Mouse (Mus musculus): ENCODE measurements at regions not wholly inside any gene's neighbourhood (a gene's known extent, or its start where the extent isn't known, plus 50 kb on each side); places are given as distances from the start of the nearest gene placed in this dataset.

DNA sequence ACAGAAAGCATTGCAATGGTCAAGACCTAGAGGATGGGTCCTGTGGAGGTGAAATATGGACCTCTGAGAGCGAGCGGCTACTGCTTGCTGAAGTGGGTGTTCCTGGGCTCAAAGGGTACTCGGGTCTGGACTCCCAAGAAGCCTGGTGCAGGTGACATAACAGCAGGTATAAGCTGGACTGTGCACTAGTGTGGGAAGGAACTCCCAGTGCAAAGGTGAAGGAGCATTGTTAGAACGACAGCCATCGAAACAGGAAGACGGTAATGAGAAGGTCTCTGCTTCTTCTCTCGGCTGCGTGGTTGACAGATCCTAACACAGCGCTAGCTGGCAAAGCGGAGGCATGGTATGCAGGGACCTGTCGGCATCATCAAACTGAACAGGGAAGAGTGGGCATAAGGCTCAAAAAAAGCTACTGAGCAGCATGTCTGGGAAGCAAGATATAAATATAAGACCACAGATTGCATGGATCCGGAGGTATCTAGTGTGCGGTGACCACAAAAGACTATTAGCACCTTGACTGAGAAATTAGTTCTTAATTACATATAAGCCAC is 287.0 kb upstream of the Klf3 start:
- no peaks in the 10 kb centered on the region for H3K27me3 ChIP-seq (ENCODE audit: control insufficient read depth in 1 of 2, insufficient read depth in 2 of 2, low read length in 2 of 2)
- no peak overlapping the region for H3K27ac ChIP-seq (ENCODE audit: control insufficient read depth, low read depth, low read length)
- TF ChIP-seq ZMIZ1 (IDR thresholded peaks at IDR 0.05; ENCODE audit: low read depth, low read length) = no peak
- TF ChIP-seq CHD1 (IDR thresholded peaks at IDR 0.05; ENCODE audit: low read depth, low read length) = no peak
- no peak for TF ChIP-seq CHD2 (IDR thresholded peaks at IDR 0.05; ENCODE audit: low read length)
- no peak for TF ChIP-seq TBP (IDR thresholded peaks at IDR 0.05; ENCODE audit: low read depth, low read length)
- no peak for TF ChIP-seq RAD21 (IDR thresholded peaks at IDR 0.05; ENCODE audit: low read depth, low read length)
- no peak for TF ChIP-seq MAX (IDR thresholded peaks at IDR 0.05; ENCODE audit: low read length)
- no peak for TF ChIP-seq JUND (IDR thresholded peaks at IDR 0.05; ENCODE audit: low read depth, low read length)
- no peak for TF ChIP-seq RCOR1 (IDR thresholded peaks at IDR 0.05; ENCODE audit: low read depth, low read length)
- TF ChIP-seq ZKSCAN1 (IDR thresholded peaks at IDR 0.05; ENCODE audit: low read depth, low read length) = no peak
- no peak for TF ChIP-seq GATA1 (IDR thresholded peaks at IDR 0.05; ENCODE audit: low read depth, low read length)
- no peaks in the 10 kb centered on the region for H3K4me1 ChIP-seq (ENCODE audit: control insufficient read depth in 1 of 2, insufficient read depth in 2 of 2, low read length in 2 of 2)
- H3K9ac ChIP-seq (ENCODE audit: control insufficient read depth, low read depth, low read length, poor library complexity, severe bottlenecking) = no peak overlapping the region
- no peaks in the 10 kb centered on the region for H3K79me2 ChIP-seq (ENCODE audit: control insufficient read depth, insufficient read depth, low read length, poor library complexity)
- H3K9me3 ChIP-seq (replicated peaks; ENCODE audit: insufficient read depth, low read length) = no peaks in the 10 kb centered on the region
- H3K4me3 ChIP-seq (ENCODE audit: control insufficient read depth in 1 of 2, insufficient read depth in 1 of 2, low read depth in 2 of 2, low read length in 2 of 2) = no peak overlapping the region
- no peak for DNase-seq (ENCODE audit: low read depth, low spot score)
- no peaks in the 10 kb centered on the region for H3K36me3 ChIP-seq (ENCODE audit: control insufficient read depth in 1 of 2, insufficient read depth in 2 of 2, low read length in 2 of 2)

DNA sequence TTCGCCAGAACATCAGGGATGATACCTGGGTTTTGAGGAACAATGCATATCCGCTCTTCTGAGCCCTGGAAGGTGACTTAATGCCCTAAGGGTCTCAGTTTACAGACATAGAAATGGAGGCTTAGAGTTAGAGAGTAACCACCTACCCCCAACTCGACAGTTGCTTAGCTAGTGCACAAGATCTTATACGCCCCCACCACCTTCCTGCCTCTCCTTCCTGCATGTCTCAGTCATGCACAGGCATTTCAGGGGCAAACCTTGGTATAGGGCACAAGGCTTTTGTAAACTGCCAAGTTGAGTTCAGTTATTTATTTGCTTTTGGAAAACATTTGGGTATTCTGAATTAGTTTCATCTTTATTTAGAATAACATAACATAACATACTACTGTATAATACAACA is 285.9 kb upstream of the Klf3 start:
- Histone ChIP-seq H3K9me3 (replicated peaks; ENCODE audit: insufficient read depth, low read length) (no peaks in the 10 kb centered on the region), H3K9ac (ENCODE audit: control insufficient read depth, low read depth, low read length, poor library complexity, severe bottlenecking) (no peak overlapping the region), H3K27ac (ENCODE audit: control insufficient read depth, low read depth, low read length) (no peak overlapping the region), H3K79me2 (ENCODE audit: control insufficient read depth, insufficient read depth, low read length, poor library complexity) (no peaks in the 10 kb centered on the region), H3K27me3 (ENCODE audit: control insufficient read depth in 1 of 2, insufficient read depth in 2 of 2, low read length in 2 of 2) (no peaks in the 10 kb centered on the region), H3K4me1 (ENCODE audit: control insufficient read depth in 1 of 2, insufficient read depth in 2 of 2, low read length in 2 of 2) (no peaks in the 10 kb centered on the region), H3K4me3 (ENCODE audit: control insufficient read depth in 1 of 2, insufficient read depth in 1 of 2, low read depth in 2 of 2, low read length in 2 of 2) (no peak overlapping the region), H3K36me3 (ENCODE audit: control insufficient read depth in 1 of 2, insufficient read depth in 2 of 2, low read length in 2 of 2) (no peaks in the 10 kb centered on the region)
- no peak for DNase-seq (ENCODE audit: low read depth, low spot score)
- TF ChIP-seq JUND (IDR thresholded peaks at IDR 0.05; ENCODE audit: low read depth, low read length) (no peak), ZKSCAN1 (IDR thresholded peaks at IDR 0.05; ENCODE audit: low read depth, low read length) (no peak), UBTF (IDR thresholded peaks at IDR 0.05; ENCODE audit: borderline replicate concordance, insufficient read depth, low read depth, low read length) (no peak), POLR2AphosphoS5 (IDR thresholded peaks at IDR 0.05; ENCODE audit: borderline replicate concordance, low read depth, low read length) (no peak), ETS1 (IDR thresholded peaks at IDR 0.05; ENCODE audit: low read depth, low read length) (no peak), MXI1 (IDR thresholded peaks at IDR 0.05; ENCODE audit: low read depth, low read length) (no peak), GABPA (IDR thresholded peaks at IDR 0.05; ENCODE audit: low read depth, low read length) (no peak), USF2 (IDR thresholded peaks at IDR 0.05; ENCODE audit: borderline replicate concordance in 1 of 2, insufficient read depth in 1 of 2, low read depth in 1 of 2, low read length in 2 of 2) (no peak), TBP (IDR thresholded peaks at IDR 0.05; ENCODE audit: low read depth, low read length) (no peak), MAX (IDR thresholded peaks at IDR 0.05; ENCODE audit: low read length) (no peak), MAFK (IDR thresholded peaks at IDR 0.05; ENCODE audit: borderline replicate concordance, low read depth, low read length) (no peak), POLR2AphosphoS2 (IDR thresholded peaks at IDR 0.05; ENCODE audit: low read length) (no peak), CTCF (IDR thresholded peaks at IDR 0.05 in 2 of 3, conservative IDR thresholded peaks at IDR 0.05 in 1 of 3; ENCODE audit: control insufficient read depth in 1 of 3, insufficient read depth in 1 of 3, low read depth in 2 of 3, low read length in 3 of 3, poor library complexity in 1 of 3, severe bottlenecking in 1 of 3) (no peak), SIN3A (IDR thresholded peaks at IDR 0.05; ENCODE audit: low read length) (no peak), NELFE (IDR thresholded peaks at IDR 0.05; ENCODE audit: low read depth, low read length) (no peak), KAT2A (conservative IDR thresholded peaks at IDR 0.05; ENCODE audit: low read depth, low read length) (no peak), RAD21 (IDR thresholded peaks at IDR 0.05; ENCODE audit: low read depth, low read length) (no peak), MEF2A (IDR thresholded peaks at IDR 0.05; ENCODE audit: extremely low read depth, insufficient replicate concordance, low read depth, low read length, poor library complexity, severe bottlenecking) (no peak), GATA1 (IDR thresholded peaks at IDR 0.05; ENCODE audit: low read depth, low read length) (no peak)

All from MEL (cell line).